Mouse (Mus musculus) lung, embryonic 14.5 days (tissue): ENCODE data around the gene Cd300lf. TPM values are rescaled to one million over a fixed set of nuclear protein-coding genes. Genes with fewer than 3 reads are reported as not detected.

ENCODE experiments used
- ATAC-seq: fragments of 200-750 bp; cut with Nextera tagmentation; 2 replicates; pipeline ENCODE4 v1.8.0; 2017; ENCODE audit warnings: mild to moderate bottlenecking, moderate TSS enrichment, moderate library complexity; ENCODE audit not compliant: insufficient read depth
- DNase-seq: peaks from one replicate; pipeline ENCODE4 v3.0.0-alpha.2; 2015
- H3K27ac ChIP-seq: fragments of 300-500 bp; sonication (generic); 2 replicates; pipeline ENCODE4 v1.5.1; 2014; ENCODE audit warnings: low read depth, mild to moderate bottlenecking, moderate library complexity
- H3K27me3 ChIP-seq: fragments of 300-500 bp; sonication (generic); 2 replicates; pipeline ENCODE4 v1.6.1; 2014; ENCODE audit warnings: low read length, control low read depth; ENCODE audit not compliant: insufficient read depth
- H3K36me3 ChIP-seq: fragments of 300-500 bp; sonication (generic); 2 replicates; pipeline ENCODE4 v1.6.1; 2014; ENCODE audit warnings: control low read depth; ENCODE audit not compliant: insufficient read depth
- H3K4me1 ChIP-seq: fragments of 300-500 bp; sonication (generic); 2 replicates; pipeline ENCODE4 v1.6.1; 2014; ENCODE audit warnings: antibody characterized with exemption, control low read depth; ENCODE audit not compliant: insufficient read depth
- H3K4me2 ChIP-seq: fragments of 300-500 bp; sonication (generic); 2 replicates; pipeline ENCODE4 v1.6.1; 2014; ENCODE audit warnings: mild to moderate bottlenecking
- H3K4me3 ChIP-seq: fragments of 300-500 bp; sonication (generic); 2 replicates; pipeline ENCODE4 v1.5.1; 2014; ENCODE audit warnings: low read depth, low read length
- H3K9ac ChIP-seq: fragments of 300-500 bp; sonication (generic); 2 replicates; pipeline ENCODE4 v1.6.1; 2014
- H3K9me3 ChIP-seq: fragments of 300-500 bp; sonication (generic); 2 replicates; pipeline ENCODE4 v1.6.1; 2016; ENCODE audit warnings: low read depth, low read length, control low read depth
- CTCF ChIP-seq: IDR thresholded peaks from 2 replicates; pipeline ENCODE4 v1.5.1; 2016; ENCODE audit warnings: antibody characterized with exemption, low read depth
- WGBS: fragments of 180-500 bp; shearing (Covaris S2); extraction: QIAGEN DNeasy Blood & Tissue Kit; methylation state at CpG from one replicate; pipeline ENCODE4 v1.1.7; 2014; 5-methylcytosine and 5-hydroxymethylcytosine counted together
- polyA plus RNA-seq: library from polyadenylated mRNA; unstranded; fragments of >200 nt; fragmentation: Nextera tagmentation; extraction: Ambion mirVana; gene quantifications from 2 replicates; pipeline ENCODE4 v1.2.1, GENCODE M21; 2014

The Cd300lf gene
- polyA plus RNA-seq, 1 experiment from 2014 or later = 0.91 TPM

GRCm38 (mm10) chr11:115166776-115167175, 33.0 kb upstream of the Cd300lf start:
- H3K27me3 ChIP-seq = peaks cover 17% of the 10 kb centered on the region
- H3K4me2 ChIP-seq = no peak overlapping the region
- DNase-seq (no peak), ATAC-seq (no peak)
- WGBS = 81% methylated on average over 3 of the region's 3 CpGs
- no peaks in the 10 kb centered on the region for H3K9me3 ChIP-seq
- no peak overlapping the region for H3K4me3 ChIP-seq
- H3K27ac ChIP-seq = no peak overlapping the region
- H3K36me3 ChIP-seq = no peaks in the 10 kb centered on the region
- TF ChIP-seq CTCF = no peak
- peaks cover 4% of the 10 kb centered on the region for H3K4me1 ChIP-seq
- no peak overlapping the region for H3K9ac ChIP-seq

GRCm38 (mm10) chr11:115164976-115165374, 31.2 kb upstream of the Cd300lf start:
- no peak for TF ChIP-seq CTCF
- WGBS = 2% methylated on average over 9 of the region's 9 CpGs
- DNase-seq (peak; percentile 47), ATAC-seq (no peak)
- Histone ChIP-seq H3K4me2 (peak overlapping the region; percentile 83), H3K4me1 (peaks cover 4% of the 10 kb centered on the region), H3K9ac (peak overlapping the region; percentile 47), H3K36me3 (no peaks in the 10 kb centered on the region), H3K4me3 (peak overlapping the region; percentile 65), H3K9me3 (no peaks in the 10 kb centered on the region), H3K27ac (0 out of 2 replicates have a peak overlapping the region, but pooled peaks have one; percentile 30), H3K27me3 (peaks cover 21% of the 10 kb centered on the region)

GRCm38 (mm10) chr11:115164341-115164975, 30.7 kb upstream of the Cd300lf start:
- Histone ChIP-seq H3K27me3 (peaks cover 21% of the 10 kb centered on the region), H3K27ac (0 out of 2 replicates have a peak overlapping the region, but pooled peaks have one; percentile 30), H3K4me2 (peak overlapping the region; percentile 83), H3K9me3 (no peaks in the 10 kb centered on the region), H3K4me1 (peaks cover 4% of the 10 kb centered on the region), H3K9ac (peak overlapping the region; percentile 47), H3K4me3 (peak overlapping the region; percentile 65), H3K36me3 (no peaks in the 10 kb centered on the region)
- 0% methylated on average over 14 of the region's 14 CpGs for WGBS
- DNase-seq (peak; percentile 48), ATAC-seq (no peak)
- TF ChIP-seq CTCF = no peak

GRCm38 (mm10) chr11:115163568-115164150, 29.9 kb upstream of the Cd300lf start:
- Histone ChIP-seq H3K27ac (peak overlapping the region; percentile 58; the same call in 1 of the 2 replicates), H3K4me2 (peak overlapping the region; percentile 83), H3K9me3 (no peaks in the 10 kb centered on the region), H3K4me1 (peaks cover 4% of the 10 kb centered on the region), H3K4me3 (peak overlapping the region; percentile 65), H3K9ac (peak overlapping the region; percentile 47), H3K27me3 (peaks cover 21% of the 10 kb centered on the region), H3K36me3 (no peaks in the 10 kb centered on the region)
- DNase-seq (peak; percentile 69), ATAC-seq (peak; percentile 38)
- under 1% methylated on average over 47 of the region's 47 CpGs for WGBS
- peak; percentile 42 for TF ChIP-seq CTCF

GRCm38 (mm10) chr11:115162832-115163480, 29.2 kb upstream of the Cd300lf start, which contains the start of gene Slc9a3r1:
TSS of gene Slc9a3r1 (plus strand) at chr11:115163341.
- H3K27ac ChIP-seq = peak within 1 kb of the TSS; percentile 67
- peaks cover 21% of the 10 kb centered on the region for H3K27me3 ChIP-seq
- peaks cover 11% of the 10 kb centered on the region for H3K4me1 ChIP-seq
- peak within 1 kb of the TSS; percentile 47 for H3K9ac ChIP-seq
- no peaks in the 10 kb centered on the region for H3K36me3 ChIP-seq
- H3K4me3 ChIP-seq = peak within 1 kb of the TSS; percentile 65
- DNase-seq (peak; percentile 99), ATAC-seq (peak; percentile 97)
- no peaks in the 10 kb centered on the region for H3K9me3 ChIP-seq
- peak within 1 kb of the TSS; percentile 83 for H3K4me2 ChIP-seq
- TF ChIP-seq CTCF = no peak
- WGBS = under 1% methylated on average over 47 of the region's 47 CpGs

GRCm38 (mm10) chr11:115162205-115162601, 28.4 kb upstream of the Cd300lf start:
- H3K4me2 ChIP-seq = peak overlapping the region; percentile 83
- ATAC-seq (no peak), DNase-seq (no peak)
- peak overlapping the region; percentile 43; the same call in 1 of the 2 replicates for H3K9ac ChIP-seq
- H3K36me3 ChIP-seq = no peaks in the 10 kb centered on the region
- no peaks in the 10 kb centered on the region for H3K9me3 ChIP-seq
- H3K27ac ChIP-seq = peak overlapping the region; percentile 67; the same call in 1 of the 2 replicates
- H3K4me1 ChIP-seq = peaks cover 11% of the 10 kb centered on the region
- WGBS = 13% methylated on average over 9 of the region's 9 CpGs
- no peak for TF ChIP-seq CTCF
- peak overlapping the region; percentile 65 for H3K4me3 ChIP-seq
- H3K27me3 ChIP-seq = peaks cover 21% of the 10 kb centered on the region
